Mouse (Mus musculus): ENCODE results near the gene Insl6. TPM values are rescaled to one million over a fixed set of nuclear protein-coding genes. Genes with fewer than 3 reads are reported as not detected.

The Insl6 gene
- polyA plus RNA-seq, 1 experiment from 2014 or later: 7.2 TPM

DNA sequence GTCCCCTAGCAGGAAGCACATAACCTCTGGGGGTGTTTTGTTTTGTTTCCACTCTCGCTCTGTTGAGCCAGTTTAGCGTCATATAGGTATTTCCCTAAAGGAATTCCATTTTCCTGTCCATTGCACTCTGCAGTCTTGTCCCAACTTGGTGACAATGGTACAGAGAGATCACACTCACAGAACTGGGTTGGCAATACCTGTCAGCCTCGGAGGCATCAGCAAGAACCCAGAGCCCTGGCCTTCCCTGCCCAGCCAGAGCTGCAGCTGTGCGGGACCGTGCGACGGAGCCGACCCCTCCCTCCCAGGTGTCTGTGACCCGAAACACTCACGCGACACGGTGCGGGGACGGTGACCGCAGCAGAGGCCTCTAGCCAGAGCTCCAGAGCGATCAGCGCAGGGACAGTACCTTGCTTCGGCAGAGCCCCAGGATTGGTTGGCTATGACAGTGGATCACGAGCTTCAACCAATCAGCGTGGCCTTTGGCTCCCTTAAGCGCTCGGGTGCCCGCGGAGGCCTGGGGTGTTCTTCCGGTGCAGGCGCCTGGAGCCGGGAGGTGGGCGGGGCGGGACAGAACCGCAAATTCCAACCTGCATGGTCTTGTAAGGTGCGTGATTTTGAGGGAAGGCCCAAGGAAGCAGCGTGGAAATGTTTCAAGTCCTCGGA lies 36.4 kb upstream of the Insl6 start:
- Histone ChIP-seq H3K27ac (ENCODE audit: low read depth, low read length) (no peak overlapping the region), H3K4me1 (replicated peaks; ENCODE audit: control insufficient read depth, insufficient read depth, low read length) (peaks cover 4% of the 10 kb centered on the region), H3K9me3 (ENCODE audit: control insufficient read depth, low read length) (no peaks in the 10 kb centered on the region), H3K27me3 (ENCODE audit: control insufficient read depth, insufficient read depth, low read length) (no peaks in the 10 kb centered on the region), H3K9ac (ENCODE audit: low read length) (peak overlapping the region; percentile 58), H3K36me3 (ENCODE audit: control insufficient read depth, insufficient read depth, low read length) (no peaks in the 10 kb centered on the region), H3K4me2 (ENCODE audit: low read depth, low read length, severe bottlenecking) (peak overlapping the region; percentile 88), H3K4me3 (ENCODE audit: low read depth, low read length) (peak overlapping the region; percentile 47)
- peak; percentile 100 for ATAC-seq (replicated peaks; ENCODE audit: low FRiP score)
- DNase-seq (ENCODE audit: low spot score): peak; percentile 91
- 2% methylated on average over 33 of the region's 33 CpGs for WGBS

DNA sequence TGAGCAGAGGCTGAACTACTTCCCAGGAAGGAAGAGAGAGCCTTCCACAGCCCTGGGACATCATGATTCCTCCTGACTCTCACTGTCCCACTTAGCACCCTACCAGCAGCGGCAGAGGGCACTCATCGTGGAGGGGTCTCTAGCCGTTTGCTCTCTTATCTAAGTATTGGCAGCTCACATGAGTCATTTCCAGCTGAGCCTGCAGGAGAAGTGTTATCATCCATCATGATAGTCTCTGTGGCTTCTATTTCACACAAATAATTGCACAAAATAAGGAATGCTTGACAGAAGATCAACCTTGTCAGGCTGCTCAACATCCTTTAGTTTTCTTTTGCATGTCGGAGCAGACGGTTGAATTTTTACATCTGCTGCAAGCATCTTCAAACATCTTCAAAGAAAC lies 35.1 kb upstream of the Insl6 start:
- WGBS: 87% methylated on average over 5 of the region's 5 CpGs
- Histone ChIP-seq H3K27ac (ENCODE audit: low read depth, low read length) (no peak overlapping the region), H3K9me3 (ENCODE audit: control insufficient read depth, low read length) (no peaks in the 10 kb centered on the region), H3K4me2 (ENCODE audit: low read depth, low read length, severe bottlenecking) (no peak overlapping the region), H3K27me3 (ENCODE audit: control insufficient read depth, insufficient read depth, low read length) (no peaks in the 10 kb centered on the region), H3K4me3 (ENCODE audit: low read depth, low read length) (no peak overlapping the region), H3K9ac (ENCODE audit: low read length) (no peak overlapping the region), H3K36me3 (ENCODE audit: control insufficient read depth, insufficient read depth, low read length) (no peaks in the 10 kb centered on the region), H3K4me1 (replicated peaks; ENCODE audit: control insufficient read depth, insufficient read depth, low read length) (peaks cover 4% of the 10 kb centered on the region)
- DNase-seq (ENCODE audit: low spot score) (no peak), ATAC-seq (replicated peaks; ENCODE audit: low FRiP score) (no peak)

DNA sequence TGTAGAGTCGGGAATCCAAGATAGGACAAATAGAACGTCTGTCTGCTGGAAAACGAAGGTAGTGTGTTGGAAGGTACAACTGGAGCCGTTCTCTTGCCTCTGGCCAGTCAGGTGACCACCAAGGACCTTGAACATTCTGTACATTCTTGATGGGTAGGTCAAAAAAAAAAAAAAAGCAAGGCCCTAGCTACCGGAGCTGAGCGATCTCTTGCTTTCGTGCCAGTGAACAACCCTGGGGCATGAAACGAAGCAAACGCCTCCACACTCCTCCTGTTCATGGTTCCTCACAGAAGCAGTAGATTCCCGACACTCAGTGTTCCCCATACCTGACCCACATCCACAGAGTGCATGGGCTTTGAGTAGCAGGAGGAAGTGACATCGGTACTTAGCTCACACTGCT lies 31.1 kb upstream of the Insl6 start:
- DNase-seq (ENCODE audit: low spot score) (no peak), ATAC-seq (replicated peaks; ENCODE audit: low FRiP score) (no peak)
- no peak overlapping the region for H3K9ac ChIP-seq (ENCODE audit: low read length)
- WGBS: 85% methylated on average over 11 of the region's 11 CpGs
- H3K36me3 ChIP-seq (ENCODE audit: control insufficient read depth, insufficient read depth, low read length): no peaks in the 10 kb centered on the region
- no peak overlapping the region for H3K4me3 ChIP-seq (ENCODE audit: low read depth, low read length)
- no peaks in the 10 kb centered on the region for H3K9me3 ChIP-seq (ENCODE audit: control insufficient read depth, low read length)
- no peak overlapping the region for H3K4me2 ChIP-seq (ENCODE audit: low read depth, low read length, severe bottlenecking)
- H3K27ac ChIP-seq (ENCODE audit: low read depth, low read length): no peak overlapping the region
- no peaks in the 10 kb centered on the region for H3K27me3 ChIP-seq (ENCODE audit: control insufficient read depth, insufficient read depth, low read length)
- H3K4me1 ChIP-seq (replicated peaks; ENCODE audit: control insufficient read depth, insufficient read depth, low read length): peaks cover 1% of the 10 kb centered on the region

- Histone ChIP-seq H3K9ac (ENCODE audit: low read length) (peak overlapping the region; percentile 37; the same call in 1 of the 2 replicates), H3K27ac (ENCODE audit: low read depth, low read length) (no peak overlapping the region), H3K27me3 (ENCODE audit: control insufficient read depth, insufficient read depth, low read length) (no peaks in the 10 kb centered on the region), H3K4me3 (ENCODE audit: low read depth, low read length) (peak overlapping the region; percentile 23), H3K36me3 (ENCODE audit: control insufficient read depth, insufficient read depth, low read length) (no peaks in the 10 kb centered on the region), H3K4me1 (replicated peaks; ENCODE audit: control insufficient read depth, insufficient read depth, low read length) (no peaks in the 10 kb centered on the region), H3K9me3 (ENCODE audit: control insufficient read depth, low read length) (no peaks in the 10 kb centered on the region), H3K4me2 (ENCODE audit: low read depth, low read length, severe bottlenecking) (peak overlapping the region; percentile 59)
- DNase-seq (ENCODE audit: low spot score) (peak; percentile 93), ATAC-seq (replicated peaks; ENCODE audit: low FRiP score) (peak; percentile 64)
- 4% methylated on average over 20 of the region's 20 CpGs for WGBS
These were observed 30.0 kb upstream of the Insl6 start for GRCm38 (mm10) chr19:29354895-29355877.

- 47% methylated on average over 5 of the region's 5 CpGs for WGBS
- no peaks in the 10 kb centered on the region for H3K4me1 ChIP-seq (replicated peaks; ENCODE audit: control insufficient read depth, insufficient read depth, low read length)
- no peaks in the 10 kb centered on the region for H3K9me3 ChIP-seq (ENCODE audit: control insufficient read depth, low read length)
- H3K4me2 ChIP-seq (ENCODE audit: low read depth, low read length, severe bottlenecking): no peak overlapping the region
- DNase-seq (ENCODE audit: low spot score): no peak
- H3K9ac ChIP-seq (ENCODE audit: low read length): no peak overlapping the region
- no peaks in the 10 kb centered on the region for H3K36me3 ChIP-seq (ENCODE audit: control insufficient read depth, insufficient read depth, low read length)
- H3K27me3 ChIP-seq (ENCODE audit: control insufficient read depth, insufficient read depth, low read length): no peaks in the 10 kb centered on the region
- H3K4me3 ChIP-seq (ENCODE audit: low read depth, low read length): no peak overlapping the region
- no peak overlapping the region for H3K27ac ChIP-seq (ENCODE audit: low read depth, low read length)
- no peak for ATAC-seq (replicated peaks; ENCODE audit: low FRiP score)
These were observed 25.8 kb upstream of the Insl6 start for GRCm38 (mm10) chr19:29350991-29351390.

DNA sequence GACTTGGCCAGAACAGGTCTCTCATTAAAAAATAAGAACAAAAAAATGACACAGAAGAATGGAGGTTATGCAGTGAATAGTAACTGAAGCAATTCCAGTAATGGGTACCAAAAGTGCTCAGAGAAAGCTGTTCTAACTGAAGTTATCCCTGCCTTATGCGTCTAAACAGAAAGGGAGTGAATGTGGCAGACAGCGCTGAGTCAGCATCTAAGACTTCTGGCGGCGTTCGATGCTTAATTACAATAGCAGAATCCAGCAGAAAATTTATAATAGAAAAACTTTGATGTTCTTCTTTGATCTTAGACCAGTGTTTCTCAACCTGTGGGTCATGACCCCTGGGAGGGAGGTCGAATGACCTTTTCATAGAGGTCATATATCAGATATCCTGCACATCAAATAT lies 20.5 kb upstream of the Insl6 start:
- ATAC-seq (replicated peaks; ENCODE audit: low FRiP score) (no peak), DNase-seq (ENCODE audit: low spot score) (no peak)
- H3K27ac ChIP-seq (ENCODE audit: low read depth, low read length): no peak overlapping the region
- H3K4me1 ChIP-seq (replicated peaks; ENCODE audit: control insufficient read depth, insufficient read depth, low read length): no peaks in the 10 kb centered on the region
- H3K27me3 ChIP-seq (ENCODE audit: control insufficient read depth, insufficient read depth, low read length): no peaks in the 10 kb centered on the region
- 88% methylated on average over 6 of the region's 6 CpGs for WGBS
- H3K36me3 ChIP-seq (ENCODE audit: control insufficient read depth, insufficient read depth, low read length): no peaks in the 10 kb centered on the region
- H3K9me3 ChIP-seq (ENCODE audit: control insufficient read depth, low read length): no peaks in the 10 kb centered on the region
- H3K4me2 ChIP-seq (ENCODE audit: low read depth, low read length, severe bottlenecking): no peak overlapping the region
- no peak overlapping the region for H3K4me3 ChIP-seq (ENCODE audit: low read depth, low read length)
- H3K9ac ChIP-seq (ENCODE audit: low read length): no peak overlapping the region

- Histone ChIP-seq H3K9ac (ENCODE audit: low read length) (no peak overlapping the region), H3K9me3 (ENCODE audit: control insufficient read depth, low read length) (no peaks in the 10 kb centered on the region), H3K36me3 (ENCODE audit: control insufficient read depth, insufficient read depth, low read length) (no peaks in the 10 kb centered on the region), H3K4me3 (ENCODE audit: low read depth, low read length) (no peak overlapping the region), H3K27ac (ENCODE audit: low read depth, low read length) (no peak overlapping the region), H3K4me1 (replicated peaks; ENCODE audit: control insufficient read depth, insufficient read depth, low read length) (no peaks in the 10 kb centered on the region), H3K4me2 (ENCODE audit: low read depth, low read length, severe bottlenecking) (no peak overlapping the region), H3K27me3 (ENCODE audit: control insufficient read depth, insufficient read depth, low read length) (no peaks in the 10 kb centered on the region)
- no peak for ATAC-seq (replicated peaks; ENCODE audit: low FRiP score)
- DNase-seq (ENCODE audit: low spot score): no peak
These were observed 19.7 kb upstream of the Insl6 start for GRCm38 (mm10) chr19:29344868-29345267.

DNA sequence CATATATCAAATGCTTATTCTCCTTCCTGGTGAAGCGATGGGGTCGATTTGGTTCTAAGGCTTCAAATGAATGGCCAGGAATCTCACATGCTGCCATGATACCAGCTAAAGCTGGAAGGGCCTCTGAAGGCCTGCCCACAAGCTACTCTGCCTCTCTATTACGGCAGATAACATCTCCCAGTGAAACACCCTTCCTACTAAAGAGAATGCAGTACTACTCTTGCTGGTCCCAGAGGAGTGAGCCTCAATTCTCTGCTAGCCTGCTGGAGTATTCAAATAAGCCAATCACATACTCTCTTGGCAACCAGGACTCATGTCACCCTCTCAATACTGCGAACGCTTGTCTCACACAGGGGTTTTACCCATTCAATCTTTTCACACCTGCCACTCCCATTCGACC lies 17.1 kb upstream of the Insl6 start:
- DNase-seq (ENCODE audit: low spot score) (no peak), ATAC-seq (replicated peaks; ENCODE audit: low FRiP score) (no peak)
- H3K27ac ChIP-seq (ENCODE audit: low read depth, low read length): no peak overlapping the region
- no peak overlapping the region for H3K9ac ChIP-seq (ENCODE audit: low read length)
- no peaks in the 10 kb centered on the region for H3K27me3 ChIP-seq (ENCODE audit: control insufficient read depth, insufficient read depth, low read length)
- H3K4me3 ChIP-seq (ENCODE audit: low read depth, low read length): no peak overlapping the region
- H3K9me3 ChIP-seq (ENCODE audit: control insufficient read depth, low read length): no peaks in the 10 kb centered on the region
- H3K4me1 ChIP-seq (replicated peaks; ENCODE audit: control insufficient read depth, insufficient read depth, low read length): no peaks in the 10 kb centered on the region
- H3K36me3 ChIP-seq (ENCODE audit: control insufficient read depth, insufficient read depth, low read length): no peaks in the 10 kb centered on the region
- 89% methylated on average over 6 of the region's 6 CpGs for WGBS
- no peak overlapping the region for H3K4me2 ChIP-seq (ENCODE audit: low read depth, low read length, severe bottlenecking)
